Mouse (Mus musculus): ENCODE data around the gene Miga1.
A peak's percentile ranks its signal among the peaks of the same experiment; 100 is the strongest.
"Not testable (repeated sequence)": the region's sequence is repeated elsewhere in the genome, so short reads cannot be mapped to it uniquely, and the experiment has no call there.

Miga1 gene

DNA sequence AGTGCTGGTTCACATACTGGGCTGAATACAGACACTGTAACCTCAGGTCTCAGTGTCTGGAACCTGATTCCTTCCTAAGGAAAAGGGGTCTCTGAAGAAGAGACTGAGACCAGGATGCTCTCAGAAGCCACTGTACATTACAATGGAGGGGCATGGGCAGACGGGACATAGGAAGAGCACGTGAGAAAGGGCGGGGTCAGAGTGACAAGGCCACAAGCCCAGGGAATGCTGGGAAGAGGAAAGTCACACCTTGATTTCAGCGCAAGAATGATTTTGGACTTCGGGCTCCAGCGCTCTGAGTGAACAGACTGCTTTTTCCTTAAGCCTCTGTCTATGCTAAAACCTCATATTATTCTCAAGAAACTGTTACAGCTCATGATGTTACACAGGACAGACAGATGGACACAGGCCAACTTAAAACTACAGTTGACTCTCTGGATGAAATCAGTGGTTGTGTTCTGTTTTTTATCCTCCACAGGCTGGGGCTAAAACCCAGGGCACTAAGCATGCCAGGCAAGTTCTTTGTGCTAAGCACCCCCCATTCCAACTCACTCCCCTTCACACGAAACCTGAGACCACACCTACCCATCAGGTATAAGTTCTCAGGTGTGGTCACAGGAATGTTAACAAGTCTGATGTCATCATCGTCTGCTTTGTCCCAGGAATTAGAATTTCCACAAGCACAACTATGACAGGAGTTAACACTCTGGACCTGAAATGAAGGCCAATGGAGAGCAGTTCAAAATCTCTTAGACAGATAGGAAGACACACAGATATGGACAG is 18.3 kb downstream of the Miga1 start:
- no peak for DNase-seq (ENCODE audit: low spot score)

DNA sequence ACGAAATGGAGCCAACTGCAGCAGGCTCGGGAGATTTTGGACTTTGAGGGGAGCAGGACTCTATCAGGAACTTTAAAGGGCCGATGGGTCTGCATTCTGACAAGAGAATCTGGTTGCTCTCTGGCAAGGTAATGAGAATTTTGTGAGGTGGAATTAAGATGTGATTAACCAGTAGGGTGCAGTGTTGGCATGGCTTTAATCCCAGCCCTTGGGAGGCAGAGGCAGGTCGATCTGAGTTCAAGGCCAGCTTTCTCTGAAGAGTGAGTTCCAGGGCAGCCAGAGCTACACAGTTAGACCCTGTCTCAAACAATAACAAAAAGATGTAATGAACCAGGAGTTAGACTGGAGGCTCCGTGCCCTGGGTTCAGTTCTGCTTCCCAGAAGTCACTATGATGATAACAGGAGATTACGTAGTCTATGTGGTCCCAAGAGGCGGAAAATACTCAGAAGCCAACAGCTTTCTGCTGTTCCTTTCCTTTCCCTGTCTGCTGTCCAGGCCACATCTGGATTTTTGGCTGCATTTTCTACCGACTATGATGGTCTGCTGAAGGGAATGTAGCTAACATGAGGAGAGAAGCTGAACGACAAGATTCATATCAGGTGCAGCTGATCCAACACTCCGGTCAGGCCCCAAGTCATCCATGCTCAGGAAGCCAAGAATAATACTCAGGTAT is 19.1 kb downstream of the Miga1 start:
- DNase-seq (ENCODE audit: low spot score): no peak

DNA sequence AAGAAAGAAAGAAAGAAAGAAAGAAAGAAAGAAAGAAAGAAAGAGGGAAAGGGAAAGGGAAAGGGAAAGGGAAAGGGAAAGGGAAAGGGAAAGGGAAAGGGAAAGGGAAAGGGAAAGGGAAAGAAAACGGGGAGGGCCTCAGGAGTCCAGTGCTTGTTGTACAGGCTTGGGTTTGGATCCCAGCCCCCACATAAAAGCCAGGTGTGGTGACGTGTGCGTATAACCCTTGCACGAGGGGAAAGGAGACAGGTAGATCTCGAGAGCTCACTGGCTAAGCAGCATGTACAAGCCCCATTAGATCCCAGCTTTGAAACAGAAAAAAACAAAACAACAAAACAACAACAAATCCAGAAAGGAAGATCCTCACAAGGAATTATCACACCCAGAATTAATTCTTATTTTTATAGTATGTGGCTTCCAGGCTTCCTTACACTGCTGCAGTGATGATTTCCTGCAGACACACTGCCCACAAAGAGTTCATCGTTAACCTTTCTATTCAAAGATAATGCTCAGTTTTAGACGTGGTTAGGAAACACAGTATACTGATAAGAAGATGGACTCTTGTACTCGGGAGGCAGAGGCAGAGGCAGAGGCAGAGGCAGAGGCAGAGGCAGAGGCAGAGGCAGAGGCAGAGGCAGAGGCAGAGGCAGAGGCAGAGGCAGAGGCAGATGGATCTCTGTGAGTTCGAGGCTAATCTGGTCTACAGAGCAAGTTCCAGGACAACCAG is 23.6 kb downstream of the Miga1 start:
- DNase-seq (ENCODE audit: low spot score): not testable (repeated sequence)

DNA sequence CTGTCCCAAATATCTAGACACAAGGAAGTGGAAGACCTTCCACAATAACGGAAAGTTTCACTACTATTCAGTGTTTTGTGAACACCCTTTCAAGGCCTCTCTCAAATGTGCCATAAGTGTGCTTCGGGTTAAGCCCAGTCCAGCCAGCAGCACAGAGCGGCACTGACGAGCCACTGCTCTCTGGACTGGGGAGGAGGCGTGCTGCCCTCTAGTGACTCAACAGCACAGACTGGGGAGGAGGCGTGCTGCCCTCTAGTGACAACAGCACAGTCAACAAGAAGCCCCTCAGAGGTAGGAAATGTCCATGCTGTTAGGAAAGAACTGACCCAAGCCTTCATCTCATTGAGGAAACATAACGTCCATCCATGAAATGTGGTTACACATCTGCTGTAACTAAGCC is 24.6 kb downstream of the Miga1 start:
- DNase-seq (ENCODE audit: low spot score): peak; percentile 84

DNA sequence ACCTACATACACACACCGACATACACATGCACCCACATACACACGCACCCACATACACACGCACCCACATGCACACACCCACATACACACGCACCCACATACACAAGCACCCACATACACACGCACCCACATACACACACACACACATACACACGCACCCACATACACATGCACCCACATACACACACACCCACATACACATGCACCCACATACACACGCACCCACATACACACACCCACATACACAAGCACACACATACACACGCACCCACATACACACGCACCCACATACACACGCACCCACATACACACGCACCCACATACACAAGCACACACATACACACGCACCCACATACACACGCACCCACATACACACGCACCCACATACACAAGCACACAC is 25.5 kb downstream of the Miga1 start:
- DNase-seq (ENCODE audit: low spot score): not testable (repeated sequence)

DNA sequence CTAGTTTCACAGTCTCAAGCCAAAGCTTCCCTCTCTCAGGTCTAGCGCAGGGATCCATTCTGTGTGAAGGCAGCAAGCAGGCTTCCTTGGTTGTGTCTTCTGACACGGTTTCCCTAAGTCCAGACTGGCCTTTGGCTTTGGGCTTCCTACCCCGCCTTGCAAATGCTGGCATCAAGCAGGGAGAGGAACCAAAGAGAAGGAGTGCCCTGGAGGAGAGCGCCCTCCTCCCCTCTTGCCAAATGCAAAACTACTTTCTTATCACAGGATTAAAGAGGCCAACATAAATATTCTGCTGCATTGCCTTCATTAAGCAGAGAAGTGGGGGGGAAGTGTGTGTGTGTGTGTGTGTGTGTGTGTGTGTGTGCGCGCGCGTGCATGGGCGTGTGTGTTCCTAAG is 31.0 kb downstream of the Miga1 start:
- DNase-seq (ENCODE audit: low spot score): no peak

DNA sequence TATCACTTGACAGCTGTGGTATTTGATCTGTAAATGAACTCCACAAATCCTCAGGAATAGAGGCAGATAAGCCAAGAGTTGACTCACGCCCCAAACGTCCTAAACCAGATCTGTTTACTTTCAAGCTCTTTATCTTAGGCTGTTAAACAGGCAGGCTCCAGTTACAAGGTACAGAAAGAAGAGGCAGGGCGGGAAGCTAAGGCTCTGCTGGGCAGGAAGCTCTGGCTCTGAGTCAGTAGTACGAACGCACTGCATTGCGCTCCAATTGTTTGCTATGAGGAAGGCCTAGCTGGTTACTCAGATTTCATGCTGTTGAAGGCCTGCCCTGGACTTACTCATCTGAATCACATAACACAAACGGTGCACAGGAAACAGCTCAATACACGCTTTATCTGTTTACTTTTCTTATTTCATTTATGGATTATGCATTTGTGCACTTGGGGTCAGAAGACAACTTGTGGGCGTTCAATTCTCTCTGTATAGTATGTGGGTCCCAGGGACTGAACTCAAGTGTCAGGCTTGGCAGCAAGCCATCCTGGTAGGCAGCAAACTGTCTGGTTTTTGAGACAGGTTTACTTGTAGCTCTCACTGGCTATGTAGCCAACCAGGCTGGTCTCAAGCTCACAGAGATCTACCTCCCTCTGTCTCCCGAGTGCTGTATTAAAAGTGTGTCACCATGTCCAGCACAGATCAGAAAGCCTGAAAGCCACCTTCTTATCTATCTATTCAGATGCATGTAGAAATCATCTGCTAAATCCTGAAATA is 31.5 kb downstream of the Miga1 start:
- peak; percentile 22 for DNase-seq (ENCODE audit: low spot score)

DNA sequence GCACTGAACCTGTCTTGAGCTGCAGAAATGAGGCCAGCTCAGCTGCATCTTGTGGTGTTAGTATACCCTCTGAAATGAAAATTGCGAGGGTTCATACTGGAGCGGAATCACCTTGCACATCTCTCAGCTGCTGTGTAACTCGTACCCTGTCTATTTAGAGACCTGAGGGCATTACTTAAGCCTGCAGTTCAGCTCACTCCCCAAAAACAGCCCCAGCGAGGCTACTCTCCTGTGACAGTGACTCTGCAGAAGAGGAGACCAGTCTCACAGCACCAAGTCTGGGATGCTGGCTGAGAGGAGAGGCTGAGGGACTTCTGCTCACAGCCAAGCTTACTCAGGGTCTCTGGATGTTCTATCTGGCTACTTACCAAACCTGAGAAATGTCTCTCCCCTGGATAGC is 34.2 kb downstream of the Miga1 start:
- no peak for DNase-seq (ENCODE audit: low spot score)

DNA sequence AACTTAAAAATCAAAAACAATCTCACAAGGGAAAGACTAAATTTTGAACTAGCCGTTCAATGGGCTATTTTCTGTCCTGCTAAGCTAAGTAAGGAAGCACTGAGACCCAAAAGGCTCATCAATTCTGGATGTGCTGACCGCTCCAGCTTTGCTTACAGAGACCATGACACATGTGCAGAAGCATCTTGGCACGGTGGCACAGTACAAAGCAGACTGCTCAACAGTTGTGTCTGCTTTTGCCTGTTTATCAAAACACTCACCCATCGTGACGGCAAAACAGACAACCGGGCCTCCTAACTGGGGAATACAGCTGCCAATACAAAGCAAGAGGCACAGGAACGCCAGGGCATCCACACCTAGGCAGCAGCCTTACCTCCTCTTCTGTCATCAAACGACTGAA is 35.1 kb downstream of the Miga1 start:
- DNase-seq (ENCODE audit: low spot score): peak; percentile 8

DNA sequence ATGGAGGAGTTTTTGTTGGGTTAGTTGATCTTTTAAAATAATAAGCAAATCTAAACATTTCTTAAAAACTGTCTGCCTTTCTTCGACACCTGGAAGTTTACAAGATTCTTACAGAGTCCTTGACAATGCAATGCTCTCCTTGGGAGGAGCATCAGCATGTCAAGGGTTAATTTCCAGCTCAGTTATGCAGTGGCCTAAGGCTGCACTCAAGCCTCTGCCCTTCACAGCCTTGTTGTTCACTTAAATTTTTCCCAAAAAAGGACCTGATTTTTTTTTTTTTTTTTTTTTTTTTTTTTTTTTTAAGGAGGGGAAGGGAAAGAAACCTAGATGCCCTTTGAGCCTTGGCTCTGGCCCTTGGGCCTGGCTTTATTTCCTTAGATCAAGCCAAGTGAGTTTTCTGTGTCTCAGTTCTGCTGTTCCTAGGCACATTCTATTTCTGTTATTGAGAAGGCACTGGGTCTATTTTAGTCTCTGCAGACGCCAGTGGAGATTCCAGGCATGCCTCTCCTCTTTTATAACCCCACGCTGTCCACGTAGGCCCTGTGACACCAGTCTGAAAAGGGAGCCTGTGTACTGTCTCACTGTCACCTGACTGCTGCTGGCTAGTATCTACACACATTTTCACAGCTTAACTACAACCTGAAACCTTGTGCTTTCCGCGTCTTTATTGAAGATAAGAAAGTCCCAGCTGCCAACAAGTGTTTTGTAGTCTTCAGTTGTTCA is 36.0 kb downstream of the Miga1 start:
- DNase-seq (ENCODE audit: low spot score): peak; percentile 7

DNA sequence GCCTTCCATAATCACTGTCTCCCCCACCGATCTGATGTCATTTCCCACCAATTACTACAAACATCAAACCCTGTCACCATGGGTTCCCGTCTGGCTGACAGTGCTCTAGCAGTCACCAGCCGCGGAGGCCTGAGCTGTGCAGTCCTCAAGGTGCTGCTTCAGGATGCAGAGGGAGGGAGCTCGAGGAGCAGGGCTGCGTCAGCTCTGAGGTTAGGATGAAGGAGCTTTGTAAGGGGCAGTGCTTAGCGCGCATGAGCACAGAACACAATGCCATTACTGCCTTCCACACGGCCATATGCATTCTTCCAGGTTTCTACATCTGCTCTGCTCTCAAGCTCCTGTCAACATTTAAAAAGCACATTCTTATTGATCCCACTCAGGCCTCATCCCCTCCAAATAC is 37.2 kb downstream of the Miga1 start:
- no peak for DNase-seq (ENCODE audit: low spot score)

DNA sequence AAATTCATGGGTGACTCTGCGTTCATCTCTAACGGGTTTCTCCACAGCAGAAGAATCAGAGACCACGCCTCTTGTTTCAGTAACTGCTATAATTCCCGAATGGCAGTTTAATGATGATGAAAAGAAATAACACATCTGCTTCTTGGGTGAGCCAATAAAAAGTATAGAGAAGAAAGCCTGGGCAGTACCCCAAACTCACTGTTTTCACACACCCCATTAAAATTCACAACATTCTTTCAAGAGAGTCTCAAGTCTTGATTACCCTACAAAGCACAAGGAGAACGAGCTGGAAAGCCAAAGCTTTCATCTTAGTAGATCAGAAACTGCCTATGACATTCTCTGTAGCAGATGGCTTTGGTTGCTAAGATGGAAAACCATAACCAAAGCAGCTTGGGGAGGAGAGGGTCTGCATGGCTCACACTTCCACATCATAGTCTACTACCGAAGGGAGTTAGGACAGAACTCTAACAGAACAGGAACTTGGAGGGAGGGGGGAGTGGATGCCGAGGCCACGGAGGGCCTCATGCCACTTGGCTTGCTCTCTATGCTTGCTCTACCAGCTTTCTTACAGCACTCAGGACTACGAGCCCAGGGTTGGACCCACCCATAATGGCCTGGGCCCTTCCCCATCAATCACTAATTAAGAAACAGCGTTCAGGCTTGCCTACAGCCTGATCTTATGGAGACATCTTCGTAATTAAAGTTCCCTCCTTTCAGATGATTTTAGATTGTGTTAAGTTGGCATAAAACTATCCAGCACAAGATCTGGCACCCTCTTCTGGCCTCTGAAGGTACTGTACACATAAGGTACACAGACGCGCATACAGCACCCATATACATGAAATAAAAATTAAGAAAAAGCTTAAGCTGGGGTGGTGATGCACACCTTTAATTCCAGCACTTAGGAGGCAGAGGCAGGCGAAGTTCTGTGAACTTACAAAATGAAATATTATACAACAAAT is 39.5 kb downstream of the Miga1 start:
- no peak for DNase-seq (ENCODE audit: low spot score)

DNA sequence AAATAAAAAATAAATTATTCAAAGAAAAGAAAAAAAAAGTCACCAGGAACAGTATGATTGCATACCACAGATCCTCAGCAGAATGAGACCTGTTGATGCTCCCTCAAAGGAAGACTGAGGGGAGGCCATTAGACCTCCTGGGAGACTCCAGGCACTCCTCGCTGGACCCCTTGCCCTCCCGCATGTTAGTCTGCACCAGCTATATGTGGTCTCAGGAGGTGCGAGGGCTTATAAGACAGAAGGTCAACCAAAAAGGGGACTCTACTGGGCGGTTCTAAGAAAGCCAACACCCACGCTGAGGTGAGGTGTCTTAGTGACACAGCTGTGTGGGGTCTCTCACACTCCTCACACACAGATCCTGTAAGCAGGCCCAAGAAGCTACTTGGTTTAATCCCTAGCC is 44.3 kb downstream of the Miga1 start:
- DNase-seq (ENCODE audit: low spot score): no peak

DNA sequence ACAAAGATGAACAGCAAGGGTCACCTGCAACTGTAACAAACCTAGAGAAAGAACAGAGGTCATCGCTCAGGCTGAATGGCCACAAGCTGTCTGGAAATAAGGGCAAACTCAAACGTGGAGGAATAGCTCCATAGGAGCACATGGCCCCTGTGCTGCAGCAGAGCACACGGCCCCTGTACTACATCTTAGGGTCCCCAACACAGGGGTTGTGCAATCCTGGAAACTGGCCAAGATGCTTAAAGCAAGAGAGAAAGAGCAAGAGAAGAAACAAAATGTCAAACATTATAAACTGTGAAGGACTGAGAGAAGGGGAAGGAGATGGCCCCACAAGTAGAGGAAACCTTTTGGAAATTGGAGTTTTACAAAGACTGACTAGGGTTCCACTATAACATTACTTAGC is 45.8 kb downstream of the Miga1 start:
- no peak for DNase-seq (ENCODE audit: low spot score)

DNA sequence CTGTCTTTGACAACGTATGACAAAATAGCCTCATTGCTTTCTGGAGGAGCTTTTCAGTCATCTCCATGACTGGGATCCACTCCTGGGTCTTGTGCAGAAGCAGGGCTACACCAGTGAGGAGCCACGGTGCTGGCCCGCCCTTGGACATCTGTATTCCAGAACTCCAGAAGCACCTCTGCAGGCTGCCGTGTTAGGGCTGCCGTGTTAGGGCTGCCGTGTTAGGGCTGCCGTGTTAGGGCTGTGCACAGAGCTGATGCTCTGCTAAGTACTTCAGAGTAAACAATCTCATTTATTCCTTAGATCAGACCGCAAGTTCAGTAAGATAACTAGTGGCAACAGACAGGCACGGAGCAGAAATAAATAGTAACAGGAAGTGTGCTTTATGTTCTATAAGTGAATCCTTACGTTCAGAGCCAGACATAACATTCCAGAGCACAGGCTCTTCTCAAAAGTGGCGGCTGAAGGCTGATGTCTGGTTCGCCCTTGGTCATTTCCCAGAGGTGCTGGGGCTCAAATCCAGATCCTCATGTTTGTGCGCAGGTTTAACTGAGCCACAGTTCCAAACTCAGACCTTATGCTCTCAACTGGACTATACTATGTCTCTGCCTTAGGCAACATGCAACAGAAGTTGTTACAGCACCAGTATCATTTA is 46.6 kb downstream of the Miga1 start:
- DNase-seq (ENCODE audit: low spot score): no peak

DNA sequence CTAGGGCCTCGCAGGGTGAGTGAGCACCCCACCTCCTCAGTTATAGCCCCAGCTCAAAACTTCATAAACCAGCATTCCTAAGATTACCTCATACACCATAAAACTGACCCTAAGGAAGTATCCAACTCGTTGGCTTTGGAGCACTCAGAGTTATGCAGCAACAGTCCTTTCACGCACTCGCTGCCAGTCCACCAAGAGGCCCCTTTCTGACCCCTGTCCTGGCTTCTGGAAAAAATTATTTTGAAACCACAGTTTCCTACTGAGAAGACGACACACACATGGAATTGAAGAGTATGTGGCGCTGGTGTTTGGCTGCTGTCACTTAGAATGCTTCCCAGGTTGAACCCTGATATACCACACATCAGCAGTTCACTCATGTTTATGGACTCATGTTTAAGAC is 48.3 kb downstream of the Miga1 start:
- no peak for DNase-seq (ENCODE audit: low spot score)

DNA sequence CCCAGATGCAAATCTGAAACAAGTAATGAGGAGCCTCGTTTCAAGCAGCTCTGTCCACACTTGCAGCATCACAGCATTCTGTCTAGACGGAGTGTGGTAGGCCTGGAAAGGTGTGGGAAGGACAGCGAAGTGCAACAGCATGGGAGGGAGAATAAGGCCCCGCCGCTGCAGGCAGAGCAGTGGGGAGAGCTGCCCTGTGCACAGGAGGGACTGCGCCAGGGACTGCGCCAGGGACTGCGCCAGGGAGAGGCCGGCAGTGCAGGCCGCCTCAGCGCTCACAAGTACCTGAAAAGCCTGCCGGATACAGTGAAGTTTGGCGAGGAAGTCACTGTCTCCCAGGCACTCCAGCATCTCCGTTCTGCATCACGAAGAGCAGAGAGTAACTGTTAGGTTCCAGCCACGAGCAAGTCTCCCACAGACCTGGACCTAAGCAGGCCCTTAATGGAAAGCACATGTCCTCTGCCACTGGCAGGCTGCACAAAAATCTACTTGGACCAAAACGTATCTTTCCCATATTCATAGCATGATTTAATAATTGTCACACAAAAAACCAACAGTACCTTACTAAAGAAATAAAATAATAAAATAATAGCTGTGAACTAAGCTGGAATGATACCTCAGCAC is 49.9 kb downstream of the Miga1 start:
- DNase-seq (ENCODE audit: low spot score): no peak

DNA sequence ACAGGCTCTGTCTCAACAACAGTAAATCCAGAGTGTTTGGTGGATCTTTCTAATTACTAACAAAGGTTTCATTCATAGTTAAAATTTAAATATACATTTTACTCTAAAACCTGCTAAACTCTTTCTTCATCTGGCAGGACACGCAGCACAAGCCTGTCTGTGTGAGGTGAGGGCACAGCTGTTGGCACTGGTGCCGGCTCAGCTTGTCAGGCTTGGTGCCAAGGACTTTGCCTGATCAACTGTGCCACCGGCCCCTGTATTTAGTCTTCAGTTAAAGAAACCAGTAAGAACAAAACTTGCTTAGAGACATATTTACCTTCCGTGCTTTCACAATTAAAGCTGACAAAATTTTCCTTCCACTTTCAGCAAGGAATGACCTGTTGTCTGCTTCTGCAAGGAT is 51.5 kb downstream of the Miga1 start:
- peak; percentile 58 for DNase-seq (ENCODE audit: low spot score)

DNA sequence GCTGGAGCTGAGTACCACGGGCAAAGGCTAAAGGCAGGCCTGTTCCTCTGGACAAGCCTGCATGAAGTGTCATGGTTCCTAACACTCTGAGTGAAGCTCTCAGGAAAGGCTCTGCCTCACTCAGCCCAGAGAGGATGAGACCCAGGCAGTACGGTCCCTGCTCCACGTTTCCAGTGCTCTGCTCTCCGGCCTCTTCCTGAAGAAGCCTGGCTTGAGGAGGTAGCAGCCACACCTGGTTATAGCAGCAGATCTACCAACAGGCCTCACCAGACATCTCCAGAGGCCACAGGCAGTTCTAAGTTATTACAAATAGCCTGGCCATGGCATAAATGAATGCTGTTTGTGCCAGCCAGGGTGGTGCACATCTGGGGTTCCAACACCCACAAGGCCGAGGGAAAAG is 51.9 kb downstream of the Miga1 start:
- no peak for DNase-seq (ENCODE audit: low spot score)

DNA sequence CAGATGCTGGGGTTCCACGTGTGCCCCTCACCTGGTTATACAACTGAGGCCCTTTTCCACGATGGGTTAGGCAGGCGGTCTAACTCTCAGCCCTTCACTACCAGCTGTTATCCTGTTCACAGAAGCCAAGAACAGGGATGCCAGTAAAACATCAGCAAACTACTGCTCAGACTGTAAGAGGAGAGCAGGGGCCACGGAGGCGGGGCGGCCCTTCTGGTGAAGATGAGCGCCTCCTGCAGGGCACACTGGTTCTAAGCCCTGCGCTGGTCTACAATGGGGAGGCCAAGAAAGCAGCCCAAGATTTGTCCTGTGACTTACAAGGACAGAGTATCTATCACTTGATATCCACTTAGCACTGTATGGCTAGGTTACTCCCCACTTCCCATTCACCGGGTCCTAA is 52.4 kb downstream of the Miga1 start:
- no peak for DNase-seq (ENCODE audit: low spot score)
